Mouse (Mus musculus) gastrocnemius, adult 2 months (tissue): Measurements from ENCODE around the gene Calm3. TPM values are rescaled to one million over a fixed set of nuclear protein-coding genes. Genes with fewer than 3 reads are reported as not detected.
A peak's percentile ranks its signal among the peaks of the same experiment; 100 is the strongest.

Source experiments
- DNase-seq: peaks from one replicate; pipeline ENCODE4 v3.0.0; 2022
- H3K27ac ChIP-seq: fragments of 200-600 bp; 2 replicates; pipeline ENCODE4 v1.8.1; 2022; ENCODE audit warnings: mild to moderate bottlenecking
- H3K4me3 ChIP-seq: fragments of 200-600 bp; 2 replicates; pipeline ENCODE4 v1.8.1; 2022; ENCODE audit warnings: mild to moderate bottlenecking, moderate library complexity
- CTCF ChIP-seq: fragments of 200-600 bp; IDR thresholded peaks from 2 replicates; pipeline ENCODE4 v1.8.1; 2022; ENCODE audit warnings: antibody characterized with exemption, mild to moderate bottlenecking, moderate library complexity
- intact Hi-C: fragments of 180-260 bp; cut with DNase I; formaldehyde crosslinking; loops from one replicate; pipeline ENCODE4 v1.15.1; 2025
- total RNA-seq, 2 experiments: library from RNA; stranded (reverse); gene quantifications; 2 replicates each; pipeline ENCODE4 v1.2.3; 2021

Calm3 gene
- total RNA-seq, 2 experiments from 2014 or later, result 290 to 400 TPM

- peak; percentile 41 for DNase-seq
- H3K27ac ChIP-seq, result peak overlapping the region; percentile 9; the same call in 1 of the 2 replicates
- no peak overlapping the region for H3K4me3 ChIP-seq
- intact Hi-C loops, result loop anchor here (1.0 to 2.0 kb wide), 3 partner anchors 17 to 134 kb away; no protein-coding TSS in a partner anchor
- peak; percentile 60 for TF ChIP-seq CTCF
Measured at GRCm38 (mm10) chr7:16932704-16933577, 9.0 kb upstream of the Calm3 start.

- intact Hi-C loops, result loop anchor here (1.0 to 2.0 kb wide), 3 partner anchors 18 to 135 kb away; no protein-coding TSS in a partner anchor
- no peak overlapping the region for H3K4me3 ChIP-seq
- peak overlapping the region; percentile 9 for H3K27ac ChIP-seq
- peak; percentile 90 for TF ChIP-seq CTCF
- DNase-seq, result peak; percentile 81
Measured at GRCm38 (mm10) chr7:16931968-16932627, 8.2 kb upstream of the Calm3 start.

GRCm38 (mm10) chr7:16930850-16931249, 6.9 kb upstream of the Calm3 start:
- intact Hi-C loops, result loop anchor here (1.0 kb wide), 1 partner anchor 71 kb away; no protein-coding TSS in a partner anchor
- DNase-seq, result peak; percentile 75
- no peak overlapping the region for H3K4me3 ChIP-seq
- H3K27ac ChIP-seq, result no peak overlapping the region
- peak; percentile 95 for TF ChIP-seq CTCF

DNA sequence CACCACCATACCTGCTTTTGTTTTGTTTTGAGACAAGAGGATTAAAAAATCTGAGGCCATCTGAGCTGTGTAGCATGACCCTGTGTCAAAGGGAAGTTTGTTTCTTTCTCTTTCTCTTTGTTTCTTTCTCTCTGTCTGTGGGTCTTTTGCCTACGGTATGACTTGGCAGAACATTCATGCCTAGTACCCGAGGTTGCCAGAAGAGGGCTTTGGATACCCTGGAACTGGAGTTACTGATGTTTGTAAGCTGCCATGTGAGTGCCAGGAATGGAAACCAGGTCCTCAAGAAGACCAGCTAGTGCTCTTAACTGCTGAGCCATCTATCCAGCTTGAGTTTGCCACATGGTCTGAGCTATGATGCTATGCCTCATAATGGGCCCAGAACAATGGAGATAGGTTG, 4.4 kb upstream of the Calm3 start:
- Histone ChIP-seq H3K4me3 (no peak overlapping the region), H3K27ac (no peak overlapping the region)
- no peak for DNase-seq
- intact Hi-C loops, result no loop called here
- TF ChIP-seq CTCF, result no peak

DNA sequence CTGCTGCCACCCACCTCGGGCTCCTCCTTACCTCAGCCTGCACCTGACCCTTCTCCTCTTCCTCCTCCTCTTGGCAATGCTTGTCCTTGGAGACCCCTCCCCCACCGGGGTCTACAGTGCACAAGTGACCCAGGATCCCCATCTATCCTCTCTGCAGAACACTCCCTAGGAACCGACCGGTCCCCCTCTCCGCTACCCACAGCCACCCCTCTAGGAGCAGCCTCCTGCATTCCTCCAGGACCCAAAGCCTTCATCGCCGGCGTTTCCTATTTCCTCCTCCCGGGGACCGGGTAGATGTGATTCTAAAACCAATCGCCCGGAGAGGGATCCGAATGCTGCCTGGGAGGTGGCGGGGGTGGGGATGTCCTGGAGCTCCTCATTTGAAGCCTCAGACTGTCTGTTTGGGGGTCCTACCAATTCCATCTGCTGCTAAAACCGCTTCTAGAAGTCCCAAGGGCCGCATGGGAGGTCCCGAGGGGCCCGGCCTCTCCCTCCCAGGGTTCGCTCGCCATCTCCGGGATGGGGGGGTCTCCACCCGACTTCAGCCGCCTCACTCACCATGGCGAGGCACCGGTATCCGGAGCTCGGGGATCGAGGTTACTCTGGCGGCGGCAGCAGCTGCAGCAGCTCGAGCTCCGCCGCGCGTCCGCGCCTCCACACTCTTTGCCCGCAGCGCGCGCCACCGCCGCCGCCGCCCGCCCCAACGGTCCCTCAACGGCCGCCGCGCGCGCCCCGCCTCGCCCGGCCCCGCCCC, 454 bp downstream of the Calm3 start:
- DNase-seq, result peak; percentile 65
- H3K27ac ChIP-seq, result peak overlapping the region; percentile 96
- H3K4me3 ChIP-seq, result peak overlapping the region; percentile 99
- TF ChIP-seq CTCF, result no peak
- intact Hi-C loops, result no loop called here

DNA sequence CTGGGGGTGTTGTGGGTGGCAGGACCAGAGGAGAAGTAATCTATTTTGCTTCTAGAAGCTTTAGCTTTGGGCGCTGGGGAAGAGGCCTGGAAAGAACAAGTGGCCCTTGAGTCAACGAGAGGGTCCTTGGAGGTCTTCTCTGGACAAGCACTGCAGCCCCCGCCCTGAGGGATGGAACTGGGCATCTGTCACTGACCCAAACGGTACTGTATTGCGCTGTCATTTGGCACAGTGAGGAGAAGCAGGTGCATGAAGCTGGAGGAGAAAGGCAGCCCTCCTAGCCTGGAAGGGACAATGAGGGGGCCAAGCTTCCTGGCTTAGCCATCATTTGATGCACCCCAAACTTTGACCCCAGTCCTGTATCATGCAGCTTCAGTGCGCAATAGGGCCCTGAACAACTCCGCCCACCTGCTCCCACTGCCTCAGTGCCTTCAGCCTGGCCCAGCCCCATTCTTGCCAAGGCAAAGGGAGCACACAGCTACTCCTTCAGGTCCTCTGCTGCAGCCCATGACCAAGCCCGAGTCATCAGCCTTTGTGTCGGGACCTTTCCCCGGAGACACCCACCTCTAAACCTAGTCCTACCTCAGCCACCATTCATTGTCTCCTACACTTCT, 1.4 kb downstream of the Calm3 start:
- TF ChIP-seq CTCF, result no peak
- Histone ChIP-seq H3K27ac (peak overlapping the region; percentile 96), H3K4me3 (peak overlapping the region; percentile 99)
- peak; percentile 72 for DNase-seq
- intact Hi-C loops, result no loop called here

DNA sequence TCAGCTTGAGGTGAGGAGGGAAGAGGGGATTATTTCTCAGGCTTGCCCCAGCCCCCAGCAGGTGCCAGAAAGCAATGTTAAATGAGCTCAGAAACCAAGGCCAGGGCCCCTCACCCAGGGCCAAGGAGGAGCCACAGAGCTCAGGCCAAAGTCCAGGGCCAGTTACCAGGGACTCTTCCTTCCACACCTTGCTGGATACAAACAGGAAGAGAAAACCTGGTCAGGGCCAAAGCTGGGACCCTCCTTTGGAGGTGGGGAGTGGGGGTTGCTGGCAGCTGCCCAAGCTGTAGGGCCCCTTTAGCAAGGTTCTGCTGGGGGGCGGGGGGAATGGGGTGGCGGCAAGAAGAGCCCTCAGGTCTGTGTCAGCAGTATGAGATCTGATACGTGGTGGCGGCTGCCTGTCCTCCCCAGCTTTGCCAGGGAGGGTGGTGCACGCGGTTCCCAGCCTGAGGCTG, 2.0 kb downstream of the Calm3 start:
- no peak for TF ChIP-seq CTCF
- peak; percentile 78 for DNase-seq
- peak overlapping the region; percentile 99 for H3K4me3 ChIP-seq
- peak overlapping the region; percentile 96 for H3K27ac ChIP-seq
- intact Hi-C loops, result no loop called here

DNA sequence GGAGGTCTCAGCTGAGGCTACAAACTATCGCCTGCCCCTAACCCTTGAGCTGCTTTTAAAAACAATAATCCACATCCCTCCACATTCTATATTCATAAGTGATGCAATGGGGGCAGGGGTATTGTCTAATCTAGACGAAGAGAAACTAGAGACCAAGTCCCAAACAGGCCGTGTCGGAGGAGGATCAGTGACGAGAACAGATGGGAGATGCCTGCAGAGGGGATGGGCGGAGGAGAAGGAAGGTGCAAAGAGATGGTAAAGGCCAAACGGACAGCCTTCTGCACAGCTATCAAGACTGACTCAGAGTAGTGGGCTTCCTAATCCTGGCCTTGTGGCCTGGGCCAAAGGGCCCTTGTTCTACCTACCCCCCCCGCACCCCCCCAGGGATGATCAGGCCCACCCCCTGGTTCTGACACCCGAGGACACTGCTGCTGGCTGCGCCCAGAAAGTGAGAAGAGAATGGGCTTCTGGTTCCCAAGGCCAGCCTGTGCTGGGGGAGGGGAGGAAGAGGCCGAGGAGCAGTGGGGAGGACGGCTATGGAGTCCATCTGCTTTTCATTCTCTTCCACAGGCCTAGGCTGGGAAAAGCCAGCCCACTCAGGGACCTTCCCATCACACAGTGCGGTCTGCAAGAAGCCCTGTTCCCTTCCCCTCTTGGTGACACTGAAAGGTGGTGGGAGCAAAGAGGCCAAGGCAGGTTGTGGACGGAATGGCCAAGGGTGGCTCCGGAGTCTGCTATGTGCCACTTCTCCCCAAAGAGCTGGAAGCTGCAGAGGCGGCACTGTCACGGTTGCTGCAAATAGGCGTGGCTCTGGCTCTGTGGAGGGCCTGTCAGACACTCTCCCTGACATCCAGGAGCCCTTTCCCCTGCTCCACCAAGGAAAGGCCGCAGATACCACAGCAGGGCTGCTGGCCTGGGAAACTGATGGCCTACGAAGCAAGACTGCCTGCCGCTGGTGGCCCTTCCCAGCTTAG, 2.8 kb downstream of the Calm3 start:
- peak overlapping the region; percentile 99 for H3K4me3 ChIP-seq
- TF ChIP-seq CTCF, result no peak
- DNase-seq, result peak; percentile 69
- intact Hi-C loops, result no loop called here
- peak overlapping the region; percentile 96 for H3K27ac ChIP-seq

DNA sequence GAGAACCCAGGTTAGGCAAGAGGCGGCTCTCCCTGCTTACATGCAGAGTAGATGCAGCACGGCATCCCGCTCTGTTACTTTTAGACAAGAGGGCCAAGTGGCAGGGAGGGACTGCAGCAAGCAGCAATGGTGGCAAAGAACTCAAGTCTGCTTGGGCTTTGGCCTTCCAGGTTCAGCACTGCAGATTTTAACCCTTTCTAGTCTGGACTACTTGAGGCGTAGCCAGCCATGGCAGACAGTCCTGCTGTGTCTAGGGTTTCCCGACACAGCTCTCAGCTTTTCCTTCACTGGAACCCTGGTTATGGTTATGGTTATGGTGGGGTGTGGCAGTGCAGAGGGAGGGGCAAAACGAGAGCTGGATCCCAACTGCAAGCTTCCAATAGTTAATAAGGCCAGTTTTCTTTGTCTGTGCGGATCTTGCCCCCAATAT, 3.7 kb downstream of the Calm3 start:
- intact Hi-C loops, result no loop called here
- peak overlapping the region; percentile 75 for H3K27ac ChIP-seq
- peak; percentile 33 for DNase-seq
- TF ChIP-seq CTCF, result no peak
- H3K4me3 ChIP-seq, result peak overlapping the region; percentile 20

DNA sequence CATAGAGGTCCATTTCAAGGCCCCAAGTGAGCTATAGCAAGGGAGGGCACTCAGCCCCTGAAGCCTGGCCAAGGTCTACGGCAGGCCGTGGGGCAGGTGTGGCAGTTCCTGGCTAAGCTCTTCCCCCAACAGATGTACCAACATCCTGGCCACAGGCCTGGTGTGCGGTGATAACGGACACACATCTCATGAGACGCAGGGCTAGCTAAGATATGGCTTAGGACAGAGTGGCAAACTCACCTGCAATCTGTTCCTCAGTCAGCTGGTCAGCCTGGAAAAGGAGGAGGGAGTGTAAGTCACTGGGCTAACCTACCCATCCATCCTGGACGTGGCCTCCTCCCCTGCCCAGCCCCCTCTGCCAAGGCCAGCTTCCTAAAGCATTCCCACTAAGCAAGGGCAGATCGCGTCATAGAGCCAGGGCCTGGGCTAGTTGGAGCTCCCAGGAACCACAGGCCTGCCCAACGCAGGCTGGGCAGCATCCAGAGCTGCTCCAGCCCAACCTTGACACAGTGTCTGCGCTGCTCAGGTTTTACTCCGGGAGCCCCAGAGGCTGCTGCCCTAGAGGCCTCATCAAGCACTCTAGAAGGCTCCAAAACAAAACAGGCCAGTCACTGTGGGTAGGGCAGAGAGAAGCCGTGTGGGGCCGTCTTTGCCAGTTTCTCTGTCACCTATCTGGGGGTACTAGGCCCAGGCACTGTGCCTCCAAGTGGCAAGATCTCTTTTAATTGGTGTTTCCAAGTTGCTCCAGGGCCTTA, 4.3 kb downstream of the Calm3 start:
- peak overlapping the region; percentile 20 for H3K4me3 ChIP-seq
- intact Hi-C loops, result no loop called here
- no peak for TF ChIP-seq CTCF
- peak overlapping the region; percentile 75 for H3K27ac ChIP-seq
- DNase-seq, result peak; percentile 52

DNA sequence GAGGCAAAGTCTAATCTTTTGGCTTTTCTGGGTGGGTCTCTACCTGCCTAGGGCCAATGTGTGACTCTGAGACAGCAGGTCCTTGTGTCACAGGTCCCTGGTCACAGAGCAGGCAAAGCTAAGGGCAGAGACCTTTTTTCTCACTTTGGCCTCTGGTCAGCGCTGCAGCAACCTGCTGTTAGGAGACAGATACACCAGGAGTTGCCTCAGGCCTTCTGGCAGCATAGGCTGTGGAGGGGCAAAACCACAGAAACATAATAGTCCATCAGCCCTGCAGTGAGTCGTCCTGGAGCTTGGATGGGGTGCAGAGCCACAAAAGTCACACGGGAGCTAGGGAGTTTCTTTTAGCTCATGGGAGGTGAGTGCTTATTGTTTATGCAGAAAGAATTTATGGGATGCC, 5.2 kb downstream of the Calm3 start:
- Histone ChIP-seq H3K4me3 (no peak overlapping the region), H3K27ac (peak overlapping the region; percentile 54)
- DNase-seq, result no peak
- TF ChIP-seq CTCF, result no peak
- intact Hi-C loops, result no loop called here
